In the genomic region with DNA sequence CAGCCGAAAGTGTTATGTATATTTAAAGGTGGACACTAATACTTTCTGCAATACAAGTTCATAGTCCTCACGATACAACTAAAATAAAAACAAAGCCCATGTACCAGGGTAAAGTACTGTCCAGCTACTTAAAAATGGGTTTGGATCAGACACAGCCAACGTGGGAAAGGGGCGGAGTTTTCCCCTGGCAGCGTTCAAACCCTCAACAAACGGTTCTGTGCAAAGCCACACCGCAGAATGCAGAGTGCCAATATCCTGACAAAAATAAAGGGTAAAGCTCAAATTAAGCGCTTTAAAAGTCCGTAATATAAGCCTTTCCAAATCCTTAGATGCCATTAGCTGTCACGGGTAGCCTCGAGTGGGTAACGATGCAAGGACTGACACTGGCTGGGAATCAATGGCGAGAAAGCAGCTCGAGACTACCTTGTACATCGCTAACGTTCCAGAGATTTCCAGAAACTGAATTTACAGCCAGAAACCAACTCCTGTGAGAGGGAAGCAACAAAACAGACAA, we compare ENCODE assay signal across 8 mouse cellular contexts.
DNase-seq lines count a peak whose midpoint lies in the region; ATAC-seq and TF ChIP-seq lines count a peak whose summit lies in the region.

No protein-coding gene starts in this region.

- peak overlapping the region; percentile 59; the same call in 1 of the 2 replicates for H3K9ac ChIP-seq in heart, adult 2 months (ENCODE audit: low read depth, low read length)
- peak overlapping the region; percentile 66 for H3K9ac ChIP-seq in embryonic facial prominence, embryonic 12.5 days
- peak overlapping the region; percentile 63 for H3K9ac ChIP-seq in limb, embryonic 14.5 days (ENCODE audit: low read depth, low read length, severe bottlenecking)
- H3K9ac ChIP-seq in midbrain, embryonic 12.5 days (replicated peaks) = peak overlapping the region; percentile 68

- peaks cover 7% of the 10 kb centered on the region for H3K36me3 ChIP-seq in heart, adult 2 months (ENCODE audit: control insufficient read depth, insufficient read depth, low read length)
- no peaks in the 10 kb centered on the region for H3K36me3 ChIP-seq in G1E (replicated peaks)
- no peaks in the 10 kb centered on the region for H3K36me3 ChIP-seq in embryonic facial prominence, embryonic 12.5 days
- no peaks in the 10 kb centered on the region for H3K36me3 ChIP-seq in limb, embryonic 14.5 days (ENCODE audit: control insufficient read depth, insufficient read depth, low read length)
- no peaks in the 10 kb centered on the region for H3K36me3 ChIP-seq in midbrain, embryonic 12.5 days

- H3K4me3 ChIP-seq in heart, adult 2 months = peak overlapping the region; percentile 68
- peak overlapping the region; percentile 73 for H3K4me3 ChIP-seq in G1E (ENCODE audit: low read depth, low read length)
- peak overlapping the region; percentile 49 for H3K4me3 ChIP-seq in embryonic facial prominence, embryonic 12.5 days
- peak overlapping the region; percentile 53 for H3K4me3 ChIP-seq in limb, embryonic 14.5 days (replicated peaks; ENCODE audit: low read length)
- H3K4me3 ChIP-seq in midbrain, embryonic 12.5 days = peak overlapping the region; percentile 53

- 4% methylated on average over 16 of the region's 16 CpGs for WGBS in heart, adult 2 months
- WGBS in embryonic facial prominence, embryonic 12.5 days = 7% methylated on average over 16 of the region's 16 CpGs
- WGBS in limb, embryonic 14.5 days = 6% methylated on average over 16 of the region's 16 CpGs
- 12% methylated on average over 16 of the region's 16 CpGs for WGBS in midbrain, embryonic 12.5 days

- no peaks in the 10 kb centered on the region for H3K27me3 ChIP-seq in heart, adult 2 months (ENCODE audit: control insufficient read depth, insufficient read depth, low read length)
- H3K27me3 ChIP-seq in G1E (ENCODE audit: insufficient read depth, low read length) = no peaks in the 10 kb centered on the region
- no peaks in the 10 kb centered on the region for H3K27me3 ChIP-seq in embryonic facial prominence, embryonic 12.5 days
- H3K27me3 ChIP-seq in limb, embryonic 14.5 days (ENCODE audit: control insufficient read depth, insufficient read depth, low read length) = no peaks in the 10 kb centered on the region
- H3K27me3 ChIP-seq in midbrain, embryonic 12.5 days = no peaks in the 10 kb centered on the region

- no peak; the same call in 1 of the 2 replicates for TF ChIP-seq EP300 in heart, adult 2 months (IDR thresholded peaks at IDR 0.05; ENCODE audit: insufficient read depth, low read depth, low read length)

- no peak for ATAC-seq in G1E (ENCODE audit: extremely low read depth, insufficient number of reproducible peaks, low FRiP score, poor library complexity, severe bottlenecking)
- 0 out of 2 replicates have a peak, but pooled peaks have one; percentile 6 for ATAC-seq in embryonic facial prominence, embryonic 12.5 days (ENCODE audit: insufficient number of reproducible peaks, insufficient read depth, low FRiP score, low TSS enrichment)
- ATAC-seq in limb, embryonic 14.5 days (ENCODE audit: low FRiP score, low read depth) = peak; percentile 6
- peak; percentile 32 for ATAC-seq in midbrain, embryonic 12.5 days (ENCODE audit: low FRiP score, low read depth)

- H3K79me2 ChIP-seq in heart, adult 2 months (replicated peaks; ENCODE audit: control insufficient read depth, insufficient read depth, low read length) = no peaks in the 10 kb centered on the region

- peak overlapping the region; percentile 96 for H3K27ac ChIP-seq in heart, adult 2 months
- peak overlapping the region; percentile 97 for H3K27ac ChIP-seq in embryonic facial prominence, embryonic 12.5 days
- H3K27ac ChIP-seq in limb, embryonic 14.5 days (replicated peaks; ENCODE audit: low read depth, low read length) = peak overlapping the region; percentile 95
- peak overlapping the region; percentile 94 for H3K27ac ChIP-seq in midbrain, embryonic 12.5 days (replicated peaks)

- no peaks in the 10 kb centered on the region for H3K9me3 ChIP-seq in G1E (replicated peaks)
- H3K9me3 ChIP-seq in embryonic facial prominence, embryonic 12.5 days = no peaks in the 10 kb centered on the region
- no peaks in the 10 kb centered on the region for H3K9me3 ChIP-seq in limb, embryonic 14.5 days (ENCODE audit: control insufficient read depth, low read length)
- no peaks in the 10 kb centered on the region for H3K9me3 ChIP-seq in midbrain, embryonic 12.5 days

- H3K4me1 ChIP-seq in heart, adult 2 months (ENCODE audit: control insufficient read depth, insufficient read depth, low read length) = no peaks in the 10 kb centered on the region; the same call in 1 of the 2 replicates
- peaks cover 12% of the 10 kb centered on the region for H3K4me1 ChIP-seq in G1E (ENCODE audit: insufficient read depth, low read depth, low read length)
- H3K4me1 ChIP-seq in embryonic facial prominence, embryonic 12.5 days = peaks cover 6% of the 10 kb centered on the region
- H3K4me1 ChIP-seq in limb, embryonic 14.5 days (ENCODE audit: control insufficient read depth, insufficient read depth, low read length) = peaks cover 4% of the 10 kb centered on the region
- peaks cover 5% of the 10 kb centered on the region; the same call in 1 of the 2 replicates for H3K4me1 ChIP-seq in midbrain, embryonic 12.5 days

- no peak for TF ChIP-seq POLR2A in heart, adult 2 months (IDR thresholded peaks at IDR 0.05; ENCODE audit: insufficient read depth, low read depth, low read length)
- TF ChIP-seq POLR2A in limb, embryonic 14.5 days (IDR thresholded peaks at IDR 0.05; ENCODE audit: borderline replicate concordance, extremely low read depth, insufficient read depth, insufficient read length) = no peak

- peak overlapping the region; percentile 53 for H3K4me2 ChIP-seq in embryonic facial prominence, embryonic 12.5 days (replicated peaks)
- peak overlapping the region; percentile 54 for H3K4me2 ChIP-seq in limb, embryonic 14.5 days (replicated peaks; ENCODE audit: low read depth, low read length, severe bottlenecking)
- H3K4me2 ChIP-seq in midbrain, embryonic 12.5 days (replicated peaks) = peak overlapping the region; percentile 64

- intact Hi-C loops in heart, adult 2 months (cut with DNase I) = loop anchor here (1.0 to 10.0 kb wide), 7 partner anchors 76 to 695 kb away; a partner anchor contains a TSS
- intact Hi-C loops in heart, postnatal 14 days (cut with DNase I) = loop anchor here (2.0 to 5.0 kb wide), 4 partner anchors 176 to 695 kb away; a partner anchor contains a TSS

- peak in 1 of 2 experiments; percentile 63 for DNase-seq in heart, adult 2 months
- DNase-seq in heart, adult 11 months = no peak
- peak; percentile 2 for DNase-seq in G1E (ENCODE audit: low spot score)
- DNase-seq in heart, postnatal 14 days = peak; percentile 53 to 57
- DNase-seq in limb, embryonic 14.5 days (ENCODE audit: low spot score) = peak; percentile 82
- no peak for DNase-seq in spleen, adult 12 weeks (ENCODE audit: low spot score)

- no peak for TF ChIP-seq CTCF in heart, adult 2 months (IDR thresholded peaks at IDR 0.05)
- TF ChIP-seq CTCF in G1E (IDR thresholded peaks at IDR 0.05; ENCODE audit: low read depth, low read length) = no peak

Comparison
In these comparisons a context has a peak if more than half of its experiments do, and no peak if none do; other contexts are left out.
1. DNase-seq: peak in G1E (single experiment), heart, postnatal 14 days (2 of 2) and limb, embryonic 14.5 days (single experiment); none in heart, adult 11 months (single experiment) and spleen, adult 12 weeks (single experiment).
2. Peak in every context shown above with its lines, with median percentiles within 50 percentile points of each other: H3K27ac ChIP-seq, H3K4me3 ChIP-seq, H3K9ac ChIP-seq and H3K4me2 ChIP-seq.